Mouse (Mus musculus) stomach, embryonic 16.5 days (tissue): ENCODE data around the gene Cfdp1. TPM values are rescaled to one million over a fixed set of nuclear protein-coding genes. Genes with fewer than 3 reads are reported as not detected.

ENCODE experiments used
- ATAC-seq: fragments of 200-750 bp; cut with Nextera tagmentation; 2 replicates; pipeline ENCODE4 v1.8.0; 2017; ENCODE audit warnings: moderate number of reproducible peaks, moderate TSS enrichment; ENCODE audit not compliant: insufficient read depth, low FRiP score
- H3K27ac ChIP-seq: fragments of 300-500 bp; sonication (generic); 2 replicates; pipeline ENCODE4 v1.5.1; 2014; ENCODE audit warnings: low read length
- H3K27me3 ChIP-seq: fragments of 300-500 bp; sonication (generic); 2 replicates; pipeline ENCODE4 v1.6.1; 2014; ENCODE audit warnings: low read length, control low read depth, mixed read lengths; ENCODE audit not compliant: control insufficient read depth, insufficient read depth
- H3K36me3 ChIP-seq: fragments of 300-500 bp; sonication (generic); 2 replicates; pipeline ENCODE4 v1.6.1; 2014; ENCODE audit warnings: low read length; ENCODE audit not compliant: control insufficient read depth, insufficient read depth
- H3K4me1 ChIP-seq: fragments of 300-500 bp; sonication (generic); 2 replicates; pipeline ENCODE4 v1.6.1; 2014; ENCODE audit warnings: low read length, control low read depth, mixed read lengths; ENCODE audit not compliant: control insufficient read depth, insufficient read depth
- H3K4me2 ChIP-seq: fragments of 300-500 bp; sonication (generic); 2 replicates; pipeline ENCODE4 v1.6.1; 2014; ENCODE audit warnings: low read depth, low read length, mixed read lengths
- H3K4me3 ChIP-seq: fragments of 300-500 bp; sonication (generic); replicated peaks from 2 replicates; pipeline ENCODE4 v1.5.1; 2014; ENCODE audit warnings: mild to moderate bottlenecking, low read length
- H3K9ac ChIP-seq: fragments of 300-500 bp; sonication (generic); 2 replicates; pipeline ENCODE4 v1.6.1; 2014; ENCODE audit warnings: low read length
- H3K9me3 ChIP-seq: fragments of 300-500 bp; sonication (generic); replicated peaks from 2 replicates; pipeline ENCODE4 v1.6.1; 2016; ENCODE audit warnings: low read length, control low read depth; ENCODE audit not compliant: control insufficient read depth
- WGBS: fragments of 180-500 bp; shearing (Covaris S2); extraction: QIAGEN DNeasy Blood & Tissue Kit; methylation state at CpG from one replicate; pipeline ENCODE4 v1.1.7; 2014; 5-methylcytosine and 5-hydroxymethylcytosine counted together
- polyA plus RNA-seq: library from polyadenylated mRNA; unstranded; fragments of >200 nt; fragmentation: Nextera tagmentation; extraction: Ambion mirVana; gene quantifications from 2 replicates; pipeline ENCODE4 v1.2.1, GENCODE M21; 2015

Cfdp1 gene
- polyA plus RNA-seq, 1 experiment from 2014 or later = 197 TPM

DNA sequence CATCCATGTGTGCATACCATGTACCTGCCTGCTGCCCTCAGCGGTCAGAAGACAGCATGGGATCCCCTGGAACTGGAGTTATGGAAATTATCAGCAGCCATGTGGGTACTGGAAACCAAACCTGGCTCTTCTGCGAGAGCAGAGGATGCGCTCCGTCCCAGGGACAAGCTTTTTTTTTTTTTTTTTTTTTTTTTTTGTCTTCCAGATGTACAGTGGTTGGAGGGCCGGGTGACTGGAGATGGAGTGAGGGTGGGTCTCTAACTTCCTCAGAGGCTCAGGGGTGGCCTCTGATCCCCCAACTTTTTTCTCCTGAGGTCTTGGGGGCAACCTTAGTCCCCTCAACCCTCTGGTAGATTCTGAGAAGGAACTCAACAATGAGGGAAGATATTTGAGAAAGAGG lies 109.0 kb downstream of the Cfdp1 start:
- WGBS = 67% methylated on average over 5 of the region's 5 CpGs
- Histone ChIP-seq H3K9ac (peak overlapping the region; percentile 59), H3K4me3 (peak overlapping the region; percentile 25; the same call in 1 of the 2 replicates), H3K27ac (peak overlapping the region; percentile 90), H3K4me1 (peaks cover 60% of the 10 kb centered on the region), H3K36me3 (no peaks in the 10 kb centered on the region), H3K27me3 (no peaks in the 10 kb centered on the region), H3K4me2 (peak overlapping the region; percentile 49), H3K9me3 (no peaks in the 10 kb centered on the region)
- ATAC-seq = no peak

DNA sequence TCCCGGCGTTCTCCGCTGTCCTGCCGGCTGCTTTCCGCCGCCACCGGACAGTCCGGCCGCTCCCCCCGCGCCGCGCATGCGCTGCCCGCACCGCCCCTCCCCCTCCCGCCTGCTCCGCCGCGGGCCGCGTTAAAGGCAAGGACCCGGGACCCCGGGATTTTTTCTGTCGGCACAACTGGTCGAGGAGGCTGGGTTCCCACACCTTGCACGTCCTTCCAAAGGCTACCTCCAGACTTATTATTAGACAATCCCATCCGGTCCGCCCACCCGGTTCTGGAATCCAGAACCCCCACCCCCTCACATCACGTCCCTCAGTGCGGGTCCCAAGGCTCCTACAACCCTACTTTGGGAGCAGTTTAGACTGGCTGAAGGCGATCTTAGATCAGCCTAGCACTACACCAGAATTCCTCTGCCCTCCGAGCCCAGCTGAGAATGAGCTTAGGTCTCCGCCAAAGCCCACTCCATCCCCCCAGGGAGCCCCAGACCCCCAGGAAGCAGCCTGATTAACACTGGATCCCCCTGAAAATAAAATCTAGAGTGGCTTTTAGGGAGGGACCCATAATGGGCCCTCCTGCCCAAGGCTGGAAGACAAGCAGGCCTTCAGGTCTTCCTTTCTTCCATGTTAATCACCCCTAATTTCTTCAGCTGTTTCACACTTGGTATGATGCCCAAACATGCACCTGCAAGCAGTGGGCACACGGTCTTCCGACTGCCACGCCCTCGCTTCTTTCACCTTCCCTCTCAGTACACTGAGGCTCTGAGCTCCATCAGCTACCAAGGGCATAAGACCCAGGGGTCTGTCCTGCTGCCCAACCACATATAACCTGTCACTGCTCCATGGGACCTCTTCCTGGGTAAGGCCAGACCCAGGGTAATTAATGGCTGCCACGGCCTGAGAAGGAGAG lies 110.0 kb downstream of the Cfdp1 start, which contains the start of gene Bcar1:
TSS of gene Bcar1 (minus strand) at position 18 of the 905 bp plus-strand sequence.
- no peaks in the 10 kb centered on the region for H3K9me3 ChIP-seq
- peak within 1 kb of the TSS; percentile 87 for H3K4me3 ChIP-seq
- H3K27me3 ChIP-seq = no peaks in the 10 kb centered on the region
- peak within 1 kb of the TSS; percentile 80 for H3K4me2 ChIP-seq
- peak within 1 kb of the TSS; percentile 94 for H3K9ac ChIP-seq
- ATAC-seq = peak; percentile 41
- peaks cover 66% of the 10 kb centered on the region for H3K4me1 ChIP-seq
- no peaks in the 10 kb centered on the region for H3K36me3 ChIP-seq
- WGBS = 9% methylated on average over 40 of the region's 40 CpGs
- peak within 1 kb of the TSS; percentile 90 for H3K27ac ChIP-seq

DNA sequence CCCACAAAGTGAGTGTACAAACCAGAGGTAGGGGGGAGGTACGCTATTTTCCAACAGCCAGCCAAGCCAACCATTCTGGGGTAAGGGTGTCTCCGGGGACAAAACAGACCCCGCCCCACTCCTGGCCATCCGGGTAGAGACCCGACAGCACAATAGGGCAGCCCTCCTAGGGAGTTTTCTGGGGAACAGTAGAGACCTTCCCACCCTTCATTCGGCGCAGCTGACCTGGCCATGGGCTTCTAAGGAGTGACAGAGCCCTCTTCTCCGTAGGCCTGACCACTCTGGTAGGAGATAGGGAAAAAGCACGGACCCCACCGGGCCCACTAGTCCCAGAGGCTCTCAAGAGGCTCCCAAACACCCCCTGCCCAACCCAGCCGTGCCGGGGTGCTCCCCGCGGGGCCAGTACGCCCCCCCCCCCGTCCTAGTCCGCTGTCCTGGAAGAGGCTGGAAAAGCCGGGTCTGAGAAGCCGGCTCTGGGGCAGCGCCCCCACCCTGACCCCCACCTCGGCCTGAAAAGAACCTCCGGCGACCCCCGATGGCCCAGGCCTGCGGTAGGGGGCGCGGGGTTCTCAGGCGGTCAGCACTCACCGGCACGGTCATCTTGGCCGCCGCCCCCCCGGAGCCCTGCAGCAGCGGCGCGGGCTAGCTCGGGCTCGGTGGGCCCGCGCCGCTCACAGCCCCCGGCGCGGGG lies 110.8 kb downstream of the Cfdp1 start:
- Histone ChIP-seq H3K9ac (peak overlapping the region; percentile 94), H3K4me1 (peaks cover 69% of the 10 kb centered on the region), H3K4me2 (peak overlapping the region; percentile 80), H3K36me3 (no peaks in the 10 kb centered on the region), H3K4me3 (peak overlapping the region; percentile 87), H3K9me3 (no peaks in the 10 kb centered on the region), H3K27ac (peak overlapping the region; percentile 90), H3K27me3 (no peaks in the 10 kb centered on the region)
- WGBS = 0% methylated on average over 43 of the region's 44 CpGs
- 0 out of 2 replicates have a peak, but pooled peaks have one; percentile 1 for ATAC-seq

DNA sequence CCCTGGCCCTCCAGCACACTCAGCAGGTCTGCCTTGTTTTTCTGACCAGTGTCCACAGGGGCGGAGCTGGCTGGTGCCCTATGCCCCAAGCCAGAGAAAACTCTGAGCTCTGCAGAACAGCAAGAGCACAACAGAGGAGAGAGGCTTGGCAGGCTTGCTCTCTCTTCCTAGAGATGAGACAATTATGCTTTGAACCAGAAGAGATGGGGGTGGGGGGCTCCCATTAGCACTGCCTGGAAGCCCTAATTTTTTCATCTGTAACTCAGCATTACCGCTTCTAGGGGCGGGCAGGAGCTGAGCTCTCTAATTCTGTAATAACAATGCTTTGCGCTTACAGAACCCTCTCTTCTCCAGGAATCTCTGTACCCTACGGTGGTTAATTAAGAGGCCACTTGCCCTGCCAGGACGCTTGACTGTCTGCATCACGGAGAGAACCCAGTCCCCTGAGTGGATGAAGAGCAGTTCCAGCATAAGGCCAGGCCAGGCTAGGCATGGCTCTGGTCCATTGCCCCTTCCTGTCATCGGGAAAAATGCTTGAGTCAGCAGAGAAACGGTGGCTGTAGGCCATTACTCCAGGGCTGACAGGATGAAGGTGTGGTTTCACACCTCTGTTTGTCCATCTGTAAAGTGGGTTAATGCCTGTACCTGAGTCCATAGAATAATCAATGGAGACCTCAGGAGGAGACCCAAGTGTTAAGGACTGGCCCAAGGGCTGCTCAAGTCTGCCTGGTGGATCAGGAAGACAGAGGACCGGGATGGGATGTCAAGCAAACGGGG lies 111.6 kb downstream of the Cfdp1 start:
- H3K9ac ChIP-seq = peak overlapping the region; percentile 94
- H3K27ac ChIP-seq = peak overlapping the region; percentile 90
- H3K4me2 ChIP-seq = peak overlapping the region; percentile 80
- H3K36me3 ChIP-seq = no peaks in the 10 kb centered on the region
- H3K4me3 ChIP-seq = peak overlapping the region; percentile 87
- H3K4me1 ChIP-seq = peaks cover 69% of the 10 kb centered on the region
- ATAC-seq = no peak
- H3K9me3 ChIP-seq = no peaks in the 10 kb centered on the region
- no peaks in the 10 kb centered on the region for H3K27me3 ChIP-seq
- WGBS = 15% methylated on average over 11 of the region's 11 CpGs

DNA sequence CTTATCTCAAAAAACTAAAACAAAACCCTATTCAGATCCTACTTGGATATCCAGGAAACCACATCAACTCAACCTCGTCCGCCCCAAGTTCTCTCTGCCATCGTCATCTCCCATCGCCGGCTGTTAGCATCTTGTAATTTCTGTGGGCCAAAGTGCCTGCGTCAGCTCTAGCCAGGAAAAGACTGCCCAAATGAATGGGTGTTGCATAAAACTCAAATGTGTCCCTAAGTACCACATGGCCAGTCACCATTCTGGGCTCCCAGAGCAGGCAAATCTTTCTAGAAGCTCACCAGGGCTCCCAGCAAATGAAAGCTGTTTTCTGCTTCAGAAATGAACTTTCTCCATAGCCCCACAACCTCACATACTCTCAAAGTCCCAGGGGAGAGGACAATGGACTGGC lies 112.5 kb downstream of the Cfdp1 start:
- H3K4me3 ChIP-seq = 0 out of 2 replicates have a peak overlapping the region, but pooled peaks have one; percentile 87
- 60% methylated on average over 6 of the region's 6 CpGs for WGBS
- H3K27me3 ChIP-seq = no peaks in the 10 kb centered on the region
- H3K9me3 ChIP-seq = no peaks in the 10 kb centered on the region
- H3K27ac ChIP-seq = peak overlapping the region; percentile 90; the same call in 1 of the 2 replicates
- peak overlapping the region; percentile 80 for H3K4me2 ChIP-seq
- peaks cover 70% of the 10 kb centered on the region for H3K4me1 ChIP-seq
- peak overlapping the region; percentile 94; the same call in 1 of the 2 replicates for H3K9ac ChIP-seq
- ATAC-seq = no peak
- no peaks in the 10 kb centered on the region for H3K36me3 ChIP-seq

DNA sequence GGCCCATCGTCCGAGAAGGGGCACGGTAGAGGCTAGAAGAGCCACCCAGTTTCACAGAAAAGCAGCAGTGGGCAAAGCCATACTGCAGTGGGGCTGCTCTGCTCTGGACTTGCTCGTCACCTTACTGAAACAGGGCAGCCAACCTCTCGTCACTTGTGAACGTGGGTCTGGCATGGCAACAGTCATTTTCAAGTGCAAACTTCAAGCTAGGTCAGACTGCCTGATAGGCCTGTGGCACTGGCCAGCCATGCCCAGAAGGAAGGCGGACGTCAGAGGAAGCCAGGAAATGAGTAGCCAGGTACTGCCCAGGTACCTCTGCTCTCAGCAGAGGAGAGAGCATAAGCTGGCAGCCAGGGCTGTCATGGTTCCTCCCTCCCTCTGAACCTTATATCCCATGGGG lies 113.1 kb downstream of the Cfdp1 start:
- H3K9ac ChIP-seq = peak overlapping the region; percentile 51; the same call in 1 of the 2 replicates
- 75% methylated on average over 8 of the region's 8 CpGs for whole genome bisulfite sequencing
- no peak for ATAC-seq
- H3K4me3 ChIP-seq = no peak overlapping the region
- H3K4me1 ChIP-seq = peaks cover 70% of the 10 kb centered on the region
- no peaks in the 10 kb centered on the region for H3K27me3 ChIP-seq
- H3K36me3 ChIP-seq = no peaks in the 10 kb centered on the region
- no peaks in the 10 kb centered on the region for H3K9me3 ChIP-seq
- peak overlapping the region; percentile 80 for H3K4me2 ChIP-seq
- H3K27ac ChIP-seq = 0 out of 2 replicates have a peak overlapping the region, but pooled peaks have one; percentile 26

DNA sequence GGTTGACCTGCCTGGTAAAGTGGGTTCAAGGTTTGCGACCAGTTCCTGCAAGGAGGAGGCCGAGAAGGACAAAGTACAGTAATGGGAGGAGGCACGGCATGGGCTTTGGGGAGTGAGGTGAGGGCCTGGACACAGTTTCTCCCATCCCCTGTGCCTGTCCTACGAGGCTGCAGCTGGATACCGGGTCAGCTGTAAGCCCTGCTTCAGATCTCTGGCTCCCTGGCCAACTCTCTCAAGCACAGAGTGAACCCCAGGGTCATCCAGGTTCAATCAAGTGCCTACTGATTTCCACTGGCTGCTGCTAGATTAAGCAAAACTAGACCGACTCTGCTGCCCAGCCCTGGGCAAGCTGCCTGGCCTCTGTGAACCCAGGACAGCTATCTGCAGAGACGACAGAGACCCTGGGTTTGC lies 113.8 kb downstream of the Cfdp1 start:
- Histone ChIP-seq H3K4me1 (peaks cover 71% of the 10 kb centered on the region), H3K27ac (peak overlapping the region; percentile 1; the same call in 1 of the 2 replicates)

DNA sequence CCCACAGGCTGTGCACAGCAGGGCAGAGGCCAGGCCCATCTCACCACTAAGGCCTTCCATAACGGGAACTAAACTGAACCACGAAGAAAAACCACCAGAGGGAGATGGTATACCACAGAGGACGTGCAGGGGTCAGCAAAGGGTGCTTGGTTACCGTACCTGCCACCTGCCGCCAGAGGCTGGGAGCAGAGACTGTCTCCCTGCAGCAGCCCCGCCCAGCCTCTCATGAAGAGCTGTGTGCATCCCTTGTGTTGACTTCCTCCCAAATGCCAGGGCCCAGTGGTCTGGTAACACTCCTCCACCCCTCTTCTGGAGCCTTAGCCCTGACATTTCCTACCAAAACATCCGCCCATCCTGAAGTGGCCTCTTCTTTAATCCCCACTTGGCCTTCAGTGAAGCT lies 114.5 kb downstream of the Cfdp1 start:
- Histone ChIP-seq H3K27me3 (no peaks in the 10 kb centered on the region), H3K9ac (peak overlapping the region; percentile 10; the same call in 1 of the 2 replicates), H3K27ac (no peak overlapping the region), H3K36me3 (no peaks in the 10 kb centered on the region), H3K4me2 (no peak overlapping the region), H3K4me3 (no peak overlapping the region), H3K4me1 (peaks cover 71% of the 10 kb centered on the region), H3K9me3 (no peaks in the 10 kb centered on the region)
- ATAC-seq = no peak
- 44% methylated on average over 7 of the region's 7 CpGs for WGBS

More for the DNA sequence above, 113.8 kb downstream of the Cfdp1 start:
- no peak overlapping the region for H3K4me2 ChIP-seq
- ATAC-seq = no peak
- no peak overlapping the region for H3K4me3 ChIP-seq
- no peaks in the 10 kb centered on the region for H3K27me3 ChIP-seq
- peak overlapping the region; percentile 51 for H3K9ac ChIP-seq
- H3K9me3 ChIP-seq = no peaks in the 10 kb centered on the region
- H3K36me3 ChIP-seq = no peaks in the 10 kb centered on the region
- WGBS = 57% methylated on average over 7 of the region's 7 CpGs
